Mouse (Mus musculus) embryonic fibroblast, embryonic 13.5 days (primary cell): ENCODE data around the gene Slc6a13.

ENCODE experiments used
- CTCF ChIP-seq: IDR thresholded peaks from 2 replicates; pipeline ENCODE4 v1.5.1; 2011; ENCODE audit warnings: mild to moderate bottlenecking, control low read depth, low read length, moderate library complexity, borderline replicate concordance; ENCODE audit not compliant: insufficient read depth
- POLR2A ChIP-seq: IDR thresholded peaks from 2 replicates; pipeline ENCODE4 v1.6.1; 2011; ENCODE audit warnings: low read depth, mild to moderate bottlenecking, control low read depth, low read length, moderate library complexity

DNA sequence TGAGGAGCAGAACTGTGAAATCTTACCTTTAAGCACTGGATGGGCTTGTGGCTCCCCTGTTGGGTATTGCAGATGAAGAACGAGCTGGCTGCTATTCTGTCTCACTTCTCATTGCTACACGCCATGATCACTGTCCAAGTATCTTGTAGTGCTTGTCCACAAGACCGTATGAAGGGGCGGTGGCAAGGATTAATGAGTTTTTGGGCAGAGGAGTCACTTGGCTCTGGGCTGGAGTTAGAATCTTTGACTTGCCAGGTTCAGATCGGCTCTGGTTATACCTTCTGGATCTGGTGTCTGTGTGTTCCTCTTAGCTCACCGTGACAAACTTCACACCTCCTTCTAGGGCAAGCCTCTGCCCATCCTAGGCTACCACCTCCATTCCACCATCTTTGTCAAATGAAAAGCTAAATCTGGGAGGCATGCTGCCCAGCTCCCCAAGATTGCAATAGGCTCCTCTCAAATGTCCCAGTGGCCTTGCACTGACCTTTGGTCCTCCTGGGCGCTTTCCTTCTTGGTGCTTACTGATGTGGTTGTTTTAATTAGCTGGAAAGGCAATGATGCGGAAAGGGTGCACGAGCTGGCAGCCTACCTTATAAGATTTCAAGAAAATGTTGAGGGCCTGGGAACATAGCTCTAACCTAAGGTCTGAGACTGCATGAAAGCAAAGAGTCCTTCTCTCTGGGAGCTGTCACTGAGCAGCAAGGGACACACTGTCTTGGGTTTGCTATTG lies 22.5 kb downstream of the Slc6a13 start:
- TF ChIP-seq POLR2A: no peak
- no peak for TF ChIP-seq CTCF
